Mouse (Mus musculus) limb, embryonic 11.5 days (tissue): ENCODE data around the gene Batf3. TPM values are rescaled to one million over a fixed set of nuclear protein-coding genes. Genes with fewer than 3 reads are reported as not detected.

Experiments
- ATAC-seq: fragments of 200-750 bp; cut with Nextera tagmentation; 2 replicates; pipeline ENCODE4 v1.8.0; 2017; ENCODE audit warnings: low read depth; ENCODE audit not compliant: insufficient number of reproducible peaks, low FRiP score, low TSS enrichment
- DNase-seq: peaks from one replicate; pipeline ENCODE4 v3.0.0-alpha.2; 2015; ENCODE audit warnings: low spot score
- H3K27ac ChIP-seq: fragments of 300-500 bp; sonication (generic); replicated peaks from 2 replicates; pipeline ENCODE4 v1.5.1; 2014; ENCODE audit warnings: low read depth, mild to moderate bottlenecking, low read length
- H3K27me3 ChIP-seq: fragments of 300-500 bp; sonication (generic); 2 replicates; pipeline ENCODE4 v1.6.1; 2014; ENCODE audit warnings: mild to moderate bottlenecking, low read length, mixed read lengths; ENCODE audit not compliant: control insufficient read depth, insufficient read depth
- H3K36me3 ChIP-seq: fragments of 300-500 bp; sonication (generic); 2 replicates; pipeline ENCODE4 v1.6.1; 2014; ENCODE audit warnings: mild to moderate bottlenecking, low read length, moderate library complexity, mixed read lengths; ENCODE audit not compliant: control insufficient read depth, insufficient read depth
- H3K4me1 ChIP-seq: fragments of 300-500 bp; sonication (generic); 2 replicates; pipeline ENCODE4 v1.6.1; 2014; ENCODE audit warnings: low read length, mixed read lengths; ENCODE audit not compliant: control insufficient read depth, insufficient read depth
- H3K4me2 ChIP-seq: fragments of 300-500 bp; sonication (generic); 2 replicates; pipeline ENCODE4 v1.6.1; 2014; ENCODE audit warnings: low read depth, mild to moderate bottlenecking, moderate library complexity; ENCODE audit not compliant: severe bottlenecking
- H3K4me3 ChIP-seq: fragments of 300-500 bp; sonication (generic); 2 replicates; pipeline ENCODE4 v1.5.1; 2014; ENCODE audit warnings: low read depth, low read length
- H3K9ac ChIP-seq: fragments of 300-500 bp; sonication (generic); 2 replicates; pipeline ENCODE4 v1.6.1; 2014; ENCODE audit warnings: mild to moderate bottlenecking, low read length
- H3K9me3 ChIP-seq: fragments of 300-500 bp; sonication (generic); 2 replicates; pipeline ENCODE4 v1.6.1; 2016; ENCODE audit warnings: low read length; ENCODE audit not compliant: control insufficient read depth
- WGBS: fragments of 180-500 bp; shearing (Covaris S2); extraction: QIAGEN DNeasy Blood & Tissue Kit; methylation state at CpG from one replicate; pipeline ENCODE4 v1.1.7; 2014; 5-methylcytosine and 5-hydroxymethylcytosine counted together
- polyA plus RNA-seq: library from polyadenylated mRNA; unstranded; fragments of >200 nt; fragmentation: Nextera tagmentation; extraction: Ambion mirVana; gene quantifications from 2 replicates; pipeline ENCODE4 v1.2.1, GENCODE M21; 2014

The Batf3 gene
- polyA plus RNA-seq, 1 experiment from 2014 or later, result 9.4 TPM

GRCm38 (mm10) chr1:191063700-191064099, 33.9 kb upstream of the Batf3 start:
- Histone ChIP-seq H3K36me3 (peaks cover 3% of the 10 kb centered on the region; the same call in 1 of the 2 replicates), H3K9ac (peak overlapping the region; percentile 87; the same call in 1 of the 2 replicates), H3K4me2 (peak overlapping the region; percentile 52), H3K27me3 (no peaks in the 10 kb centered on the region), H3K4me1 (peaks cover 6% of the 10 kb centered on the region; the same call in 1 of the 2 replicates), H3K4me3 (peak overlapping the region; percentile 98), H3K9me3 (no peaks in the 10 kb centered on the region), H3K27ac (no peak overlapping the region)
- ATAC-seq, result no peak
- 64% methylated on average over 9 of the region's 9 CpGs for WGBS
- DNase-seq, result no peak

GRCm38 (mm10) chr1:191064535-191064934, 33.1 kb upstream of the Batf3 start:
- Histone ChIP-seq H3K4me1 (peaks cover 6% of the 10 kb centered on the region; the same call in 1 of the 2 replicates), H3K27me3 (no peaks in the 10 kb centered on the region), H3K36me3 (peaks cover 9% of the 10 kb centered on the region), H3K4me3 (no peak overlapping the region), H3K9me3 (no peaks in the 10 kb centered on the region), H3K4me2 (no peak overlapping the region), H3K27ac (no peak overlapping the region), H3K9ac (no peak overlapping the region)
- no peak for DNase-seq
- WGBS, result 84% methylated on average over 2 of the region's 2 CpGs
- no peak for ATAC-seq

- peaks cover 13% of the 10 kb centered on the region for H3K36me3 ChIP-seq
- ATAC-seq (no peak), DNase-seq (no peak)
- H3K4me1 ChIP-seq, result peaks cover 6% of the 10 kb centered on the region; the same call in 1 of the 2 replicates
- no peak overlapping the region for H3K4me2 ChIP-seq
- no peak overlapping the region for H3K4me3 ChIP-seq
- WGBS, result 83% methylated on average over 4 of the region's 4 CpGs
- H3K9ac ChIP-seq, result no peak overlapping the region
- no peaks in the 10 kb centered on the region for H3K27me3 ChIP-seq
- H3K9me3 ChIP-seq, result no peaks in the 10 kb centered on the region
- H3K27ac ChIP-seq, result no peak overlapping the region
Measured at GRCm38 (mm10) chr1:191065188-191065587, 32.5 kb upstream of the Batf3 start.

- ATAC-seq, result no peak
Measured at GRCm38 (mm10) chr1:191068377-191068776, 29.3 kb upstream of the Batf3 start.

GRCm38 (mm10) chr1:191070259-191070658, 27.4 kb upstream of the Batf3 start:
- no peaks in the 10 kb centered on the region for H3K9me3 ChIP-seq
- H3K4me1 ChIP-seq, result no peaks in the 10 kb centered on the region
- H3K36me3 ChIP-seq, result peaks cover 33% of the 10 kb centered on the region
- ATAC-seq, result no peak
- H3K27ac ChIP-seq, result no peak overlapping the region
- H3K4me2 ChIP-seq, result no peak overlapping the region
- H3K4me3 ChIP-seq, result no peak overlapping the region
- no peak for DNase-seq
- 96% methylated on average over 4 of the region's 4 CpGs for WGBS
- H3K27me3 ChIP-seq, result no peaks in the 10 kb centered on the region
- H3K9ac ChIP-seq, result no peak overlapping the region

More at GRCm38 (mm10) chr1:191068377-191068776, 29.3 kb upstream of the Batf3 start:
- H3K9ac ChIP-seq, result no peak overlapping the region
- peak; percentile 34 for DNase-seq
- H3K4me3 ChIP-seq, result no peak overlapping the region
- WGBS, result 89% methylated on average over 5 of the region's 5 CpGs
- H3K36me3 ChIP-seq, result peaks cover 32% of the 10 kb centered on the region
- H3K27me3 ChIP-seq, result no peaks in the 10 kb centered on the region
- H3K9me3 ChIP-seq, result no peaks in the 10 kb centered on the region
- no peak overlapping the region for H3K27ac ChIP-seq
- no peak overlapping the region for H3K4me2 ChIP-seq
- peaks cover 6% of the 10 kb centered on the region; the same call in 1 of the 2 replicates for H3K4me1 ChIP-seq

GRCm38 (mm10) chr1:191071613-191072012, 26.0 kb upstream of the Batf3 start:
- H3K9me3 ChIP-seq, result no peaks in the 10 kb centered on the region
- no peaks in the 10 kb centered on the region for H3K4me1 ChIP-seq
- no peak overlapping the region for H3K27ac ChIP-seq
- 88% methylated on average over 6 of the region's 6 CpGs for WGBS
- H3K27me3 ChIP-seq, result no peaks in the 10 kb centered on the region
- no peak overlapping the region for H3K4me3 ChIP-seq
- H3K36me3 ChIP-seq, result peaks cover 30% of the 10 kb centered on the region
- H3K9ac ChIP-seq, result no peak overlapping the region
- ATAC-seq (no peak), DNase-seq (no peak)
- no peak overlapping the region for H3K4me2 ChIP-seq

GRCm38 (mm10) chr1:191072329-191072913, 25.2 kb upstream of the Batf3 start:
- ATAC-seq, result no peak
- Histone ChIP-seq H3K9me3 (no peaks in the 10 kb centered on the region), H3K4me1 (no peaks in the 10 kb centered on the region), H3K4me2 (no peak overlapping the region), H3K36me3 (peaks cover 35% of the 10 kb centered on the region), H3K4me3 (no peak overlapping the region), H3K27ac (no peak overlapping the region), H3K9ac (no peak overlapping the region), H3K27me3 (no peaks in the 10 kb centered on the region)
- 91% methylated on average over 16 of the region's 16 CpGs for WGBS
- DNase-seq, result no peak

GRCm38 (mm10) chr1:191073001-191073400, 24.6 kb upstream of the Batf3 start:
- no peaks in the 10 kb centered on the region for H3K4me1 ChIP-seq
- no peak overlapping the region for H3K4me3 ChIP-seq
- H3K27me3 ChIP-seq, result no peaks in the 10 kb centered on the region
- no peak overlapping the region for H3K4me2 ChIP-seq
- 92% methylated on average over 6 of the region's 6 CpGs for WGBS
- peaks cover 38% of the 10 kb centered on the region for H3K36me3 ChIP-seq
- H3K9me3 ChIP-seq, result no peaks in the 10 kb centered on the region
- DNase-seq (no peak), ATAC-seq (no peak)
- H3K27ac ChIP-seq, result no peak overlapping the region
- H3K9ac ChIP-seq, result no peak overlapping the region

GRCm38 (mm10) chr1:191073486-191073885, 24.2 kb upstream of the Batf3 start:
- H3K4me1 ChIP-seq, result no peaks in the 10 kb centered on the region
- no peak overlapping the region for H3K9ac ChIP-seq
- WGBS, result 93% methylated on average over 4 of the region's 4 CpGs
- H3K4me2 ChIP-seq, result no peak overlapping the region
- no peak overlapping the region for H3K4me3 ChIP-seq
- ATAC-seq (no peak), DNase-seq (no peak)
- H3K27ac ChIP-seq, result no peak overlapping the region
- no peaks in the 10 kb centered on the region for H3K27me3 ChIP-seq
- no peaks in the 10 kb centered on the region for H3K9me3 ChIP-seq
- peaks cover 40% of the 10 kb centered on the region for H3K36me3 ChIP-seq
